Mouse (Mus musculus) ES-E14 (cell line): ENCODE measurements around the gene Cpne7. TPM values are rescaled to one million over a fixed set of nuclear protein-coding genes. Genes with fewer than 3 reads are reported as not detected.
A peak's percentile ranks its signal among the peaks of the same experiment; 100 is the strongest.

Source experiments
- DNase-seq: peaks from one replicate; pipeline ENCODE4 v3.0.0-alpha.2; 2013; ENCODE audit warnings: low read depth, low spot score
- H3K27ac ChIP-seq: 2 replicates; pipeline ENCODE4 v1.5.1; 2012; ENCODE audit warnings: low read depth, mild to moderate bottlenecking, low read length, moderate library complexity, mixed read lengths; ENCODE audit not compliant: poor library complexity, insufficient read depth, severe bottlenecking
- H3K36me3 ChIP-seq: 2 replicates; pipeline ENCODE4 v1.6.1; 2012; ENCODE audit warnings: mild to moderate bottlenecking, low read length, moderate library complexity, mixed read lengths; ENCODE audit not compliant: control insufficient read depth, poor library complexity, insufficient read depth, severe bottlenecking
- H3K4me1 ChIP-seq, 2 experiments: fragments of 150-350 bp in 1 of 2; sonication (generic) in 1 of 2; 2 replicates each; pipeline ENCODE4 v1.6.1; 2012; ENCODE audit warnings: low read length in 2 of 2, mild to moderate bottlenecking in 1 of 2, mixed read lengths in 1 of 2; ENCODE audit not compliant: control insufficient read depth in 2 of 2, insufficient read depth in 2 of 2, poor library complexity in 1 of 2
- H3K4me3 ChIP-seq, 2 experiments: fragments of 150-350 bp in 1 of 2; sonication (generic) in 1 of 2; 2 replicates each; pipeline ENCODE4 v1.5.1; 2012; ENCODE audit warnings: low read length in 2 of 2, low read depth in 1 of 2, mild to moderate bottlenecking in 1 of 2, mixed read lengths in 1 of 2; ENCODE audit not compliant: insufficient read depth in 1 of 2, poor library complexity in 1 of 2, severe bottlenecking in 1 of 2
- H3K9ac ChIP-seq: 2 replicates; pipeline ENCODE4 v1.6.1; 2012; ENCODE audit warnings: low read depth, mild to moderate bottlenecking, low read length, mixed read lengths; ENCODE audit not compliant: poor library complexity, insufficient read depth, severe bottlenecking
- H3K9me3 ChIP-seq: fragments of 150-350 bp; sonication (generic); 2 replicates; pipeline ENCODE4 v1.6.1; 2012; ENCODE audit warnings: low read depth, mild to moderate bottlenecking, low read length; ENCODE audit not compliant: control insufficient read depth, insufficient read depth
- CHD2 ChIP-seq: IDR thresholded peaks from 2 replicates; pipeline ENCODE4 v1.6.1; 2014; ENCODE audit warnings: mild to moderate bottlenecking, low read depth, low read length, inconsistent platforms
- HCFC1 ChIP-seq: IDR thresholded peaks from 2 replicates; pipeline ENCODE4 v1.6.1; 2012; ENCODE audit warnings: low read length, inconsistent platforms, borderline replicate concordance; ENCODE audit not compliant: insufficient read depth
- MAFK ChIP-seq: IDR thresholded peaks from 2 replicates; pipeline ENCODE4 v1.6.1; 2014; ENCODE audit warnings: mild to moderate bottlenecking, low read depth, low read length, inconsistent platforms; ENCODE audit not compliant: insufficient read depth
- ZC3H11A ChIP-seq: IDR thresholded peaks from 2 replicates; pipeline ENCODE4 v1.6.1; 2012; ENCODE audit warnings: low read depth, mild to moderate bottlenecking, inconsistent platforms, low read length, borderline replicate concordance
- ZNF384 ChIP-seq: IDR thresholded peaks from 2 replicates; pipeline ENCODE4 v1.6.1; 2012; ENCODE audit warnings: low read depth, low read length, inconsistent platforms
- in situ Hi-C, 2 experiments: fragments of 600-800 bp; cut with MboI; formaldehyde crosslinking; loops; one replicate each; pipeline ENCODE4 v1.15.1; 2025; ENCODE audit warnings: low sequenced_read_pairs in 2 of 2, inconsistent platforms in 1 of 2; ENCODE audit not compliant: unreplicated experiment in 2 of 2
- total RNA-seq: library from RNA; depleted of rRNA; stranded (reverse); fragments of 300-350 nt; gene quantifications from 2 replicates; pipeline ENCODE4 v1.2.3, GENCODE M21; 2012

The Cpne7 gene
- total RNA-seq, 1 experiment, result 1.8 TPM

DNA sequence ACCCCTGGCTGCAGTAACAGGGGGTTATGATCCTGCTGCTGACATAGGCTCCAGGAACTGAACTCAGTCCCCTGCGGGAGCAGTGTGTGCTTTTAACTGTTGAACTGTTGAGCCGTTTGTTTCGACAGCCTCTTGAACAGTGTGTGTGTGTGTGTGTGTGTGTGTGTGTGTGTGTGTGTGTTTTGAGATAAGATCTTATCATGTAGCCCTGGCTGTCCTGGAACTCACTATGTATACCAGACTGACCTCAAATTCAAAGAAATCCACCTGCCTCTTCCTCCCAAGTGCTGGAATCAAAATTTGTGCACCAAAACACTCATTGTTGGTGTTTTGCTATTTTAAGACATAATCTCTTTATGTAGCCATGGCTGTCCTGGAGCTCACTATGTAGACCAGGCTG is 2.5 kb upstream of the Cpne7 start:
- H3K9me3 ChIP-seq, result no peaks in the 10 kb centered on the region
- H3K4me1 ChIP-seq, result peaks cover 0 to 3% of the 10 kb centered on the region in 2 experiments; a peak in 1 of 4 replicates
- TF ChIP-seq ZNF384 (no peak), MAFK (no peak), CHD2 (no peak)
- H3K4me3 ChIP-seq, result no peak overlapping the region
- no peak overlapping the region for H3K27ac ChIP-seq
- no peak overlapping the region for H3K9ac ChIP-seq
- H3K36me3 ChIP-seq, result no peaks in the 10 kb centered on the region
- in situ Hi-C loops, result no loop called here
- no peak for DNase-seq

DNA sequence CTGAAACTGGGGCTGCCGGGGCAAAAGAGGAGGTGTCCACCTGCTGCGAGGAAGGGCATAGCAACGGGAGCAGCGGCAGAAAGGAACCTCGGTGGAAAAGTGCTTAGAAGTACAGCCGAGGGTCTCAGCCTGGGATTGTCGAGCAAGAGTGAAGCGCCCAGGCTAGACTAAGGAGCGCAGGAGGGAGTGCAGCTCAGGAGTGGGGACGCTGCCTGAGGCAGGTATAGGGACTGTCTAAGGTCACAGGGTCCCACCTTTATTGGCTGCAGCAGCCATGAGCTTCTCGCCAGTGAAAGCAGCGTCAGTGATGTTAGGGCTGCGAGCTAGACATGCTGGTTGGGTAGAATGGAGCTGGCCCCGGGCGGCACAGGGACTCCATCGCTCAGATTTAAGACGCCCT is 570 bp downstream of the Cpne7 start:
- Histone ChIP-seq H3K4me1 (peaks cover 0 to 3% of the 10 kb centered on the region in 2 experiments; a peak in 1 of 4 replicates), H3K27ac (no peak overlapping the region), H3K9ac (0 out of 2 replicates have a peak overlapping the region, but pooled peaks have one; percentile 4), H3K9me3 (no peaks in the 10 kb centered on the region), H3K36me3 (no peaks in the 10 kb centered on the region), H3K4me3 (peak overlapping the region; percentile 59 to 66)
- TF ChIP-seq CHD2, result no peak
- TF ChIP-seq ZC3H11A, result no peak
- no peak for TF ChIP-seq MAFK
- no peak for TF ChIP-seq ZNF384
- no peak for TF ChIP-seq HCFC1
- DNase-seq, result no peak
- in situ Hi-C loops, result no loop called here

DNA sequence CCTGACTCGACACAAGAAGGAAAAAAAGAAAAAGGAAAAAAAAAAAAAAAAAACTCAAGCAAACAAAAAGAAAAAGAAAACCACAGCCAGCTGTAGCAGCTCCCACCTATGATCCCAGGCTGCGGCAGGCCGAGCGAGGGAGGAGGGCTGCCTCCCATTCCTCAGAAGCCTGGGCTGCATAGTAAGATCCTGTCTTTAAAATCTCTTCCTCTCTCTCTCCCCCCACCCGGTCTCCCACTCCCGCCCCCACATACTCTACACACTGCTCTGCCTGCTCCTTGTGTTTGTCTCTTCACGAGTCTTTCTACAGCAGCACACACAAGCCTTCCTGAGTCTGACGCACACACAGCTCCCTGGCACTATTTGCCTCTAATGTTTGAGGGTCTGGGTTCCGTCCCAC is 4.9 kb downstream of the Cpne7 start:
- in situ Hi-C loops, result no loop called here
- Histone ChIP-seq H3K4me3 (no peak overlapping the region), H3K9ac (no peak overlapping the region), H3K9me3 (no peaks in the 10 kb centered on the region), H3K36me3 (no peaks in the 10 kb centered on the region), H3K4me1 (peaks cover 2 to 9% of the 10 kb centered on the region in 2 experiments; a peak in 1 of 4 replicates), H3K27ac (no peak overlapping the region)
- no peak for DNase-seq
- TF ChIP-seq ZC3H11A (no peak), MAFK (no peak), HCFC1 (no peak), ZNF384 (no peak), CHD2 (no peak)

DNA sequence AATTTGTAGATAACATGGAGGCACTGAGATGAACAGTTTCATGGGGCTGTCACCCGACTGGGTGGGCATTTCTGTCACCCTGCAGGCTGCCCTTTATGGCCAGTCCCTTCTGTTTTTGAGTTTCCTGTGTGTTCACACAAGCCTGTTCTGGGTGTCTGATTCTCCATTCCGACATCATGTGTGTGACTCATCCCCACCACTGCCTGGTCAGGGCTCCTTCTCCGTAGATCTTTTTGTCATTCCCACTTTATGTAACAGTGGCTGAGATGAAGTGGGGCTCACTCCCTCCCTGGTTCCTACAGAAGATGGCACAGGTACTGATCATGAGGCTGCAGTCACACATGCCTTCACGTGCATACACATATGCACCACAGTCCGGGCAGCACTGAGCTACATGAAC is 5.5 kb downstream of the Cpne7 start:
- H3K27ac ChIP-seq, result no peak overlapping the region
- in situ Hi-C loops, result no loop called here
- TF ChIP-seq MAFK, result no peak
- no peak for TF ChIP-seq CHD2
- no peak for TF ChIP-seq ZNF384
- TF ChIP-seq ZC3H11A, result no peak
- no peak for TF ChIP-seq HCFC1

DNA sequence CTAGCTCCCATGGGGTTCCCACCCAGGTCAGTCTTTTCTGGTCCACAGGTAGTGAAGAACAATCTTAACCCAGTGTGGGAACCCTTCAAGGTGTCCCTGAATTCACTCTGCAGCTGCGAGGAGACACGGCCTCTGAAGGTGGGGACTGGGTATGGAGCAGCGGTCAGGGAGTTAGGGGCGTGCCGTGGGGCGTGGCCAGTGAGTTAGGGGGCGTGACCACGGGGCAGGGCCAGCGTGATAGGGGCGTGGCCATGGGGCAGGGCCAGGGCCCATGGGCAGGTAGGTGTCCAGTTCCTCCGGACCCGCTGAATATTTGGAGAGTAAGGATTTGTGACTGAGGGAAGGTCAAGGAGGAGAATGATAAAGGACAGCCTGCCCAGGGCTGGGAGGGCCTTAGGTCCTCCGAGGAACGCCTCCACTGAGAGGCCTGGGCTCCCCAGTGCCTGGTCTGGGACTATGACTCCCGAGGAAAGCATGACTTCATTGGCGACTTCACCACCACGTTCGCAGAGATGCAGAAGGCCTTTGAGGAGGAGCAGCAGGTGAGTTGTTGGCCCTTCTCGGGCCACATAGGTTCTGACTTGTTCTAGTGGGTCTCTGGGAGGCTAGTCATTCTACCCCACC is 9.1 kb downstream of the Cpne7 start:
- no peak for DNase-seq

More for the DNA sequence above, 5.5 kb downstream of the Cpne7 start:
- H3K4me1 ChIP-seq, result peaks cover 2 to 9% of the 10 kb centered on the region in 2 experiments; a peak in 1 of 4 replicates
- DNase-seq, result no peak
- H3K9me3 ChIP-seq, result no peaks in the 10 kb centered on the region
- H3K9ac ChIP-seq, result no peak overlapping the region
- H3K4me3 ChIP-seq, result no peak overlapping the region
- H3K36me3 ChIP-seq, result no peaks in the 10 kb centered on the region

More for the DNA sequence above, 9.1 kb downstream of the Cpne7 start:
- H3K9me3 ChIP-seq, result no peaks in the 10 kb centered on the region
- no peaks in the 10 kb centered on the region for H3K36me3 ChIP-seq
- H3K27ac ChIP-seq, result no peak overlapping the region
- no peak for TF ChIP-seq ZNF384
- TF ChIP-seq HCFC1, result no peak
- TF ChIP-seq CHD2, result no peak
- no peak for TF ChIP-seq ZC3H11A
- no peak for TF ChIP-seq MAFK
- in situ Hi-C loops, result no loop called here
- peak overlapping the region; percentile 30 to 41; a peak in 2 of 4 replicates for H3K4me3 ChIP-seq
- peaks cover 2 to 6% of the 10 kb centered on the region in 2 experiments; a peak in 1 of 4 replicates for H3K4me1 ChIP-seq
- no peak overlapping the region for H3K9ac ChIP-seq
